Mouse (Mus musculus) midbrain, postnatal 0 days (tissue): ENCODE results near the gene 4930404N11Rik. TPM values are rescaled to one million over a fixed set of nuclear protein-coding genes. Genes with fewer than 3 reads are reported as not detected.
A peak's percentile ranks its signal among the peaks of the same experiment; 100 is the strongest.

Experiments used
- ATAC-seq: fragments of 200-750 bp; cut with Nextera tagmentation; 2 replicates; pipeline ENCODE4 v1.8.0; 2017; ENCODE audit warnings: moderate number of reproducible peaks, mild to moderate bottlenecking, moderate TSS enrichment, moderate library complexity; ENCODE audit not compliant: low FRiP score
- DNase-seq: peaks from one replicate; pipeline ENCODE4 v3.0.0-alpha.2; 2015; ENCODE audit warnings: low spot score
- H3K27ac ChIP-seq: fragments of 300-500 bp; sonication (generic); 2 replicates; pipeline ENCODE4 v1.5.1; 2014; ENCODE audit warnings: low read depth, mild to moderate bottlenecking, low read length, mixed read lengths
- H3K27me3 ChIP-seq: fragments of 300-500 bp; sonication (generic); 2 replicates; pipeline ENCODE4 v1.6.1; 2014; ENCODE audit warnings: low read length, control low read depth, mixed read lengths; ENCODE audit not compliant: insufficient read depth
- H3K36me3 ChIP-seq: fragments of 300-500 bp; sonication (generic); 2 replicates; pipeline ENCODE4 v1.6.1; 2014; ENCODE audit warnings: low read length, control low read depth, mixed read lengths; ENCODE audit not compliant: insufficient read depth
- H3K4me1 ChIP-seq: fragments of 300-500 bp; sonication (generic); 2 replicates; pipeline ENCODE4 v1.6.1; 2014; ENCODE audit warnings: mild to moderate bottlenecking, control low read depth, antibody characterized with exemption, low read length, mixed read lengths; ENCODE audit not compliant: insufficient read depth
- H3K4me2 ChIP-seq: fragments of 300-500 bp; sonication (generic); 2 replicates; pipeline ENCODE4 v1.6.1; 2014; ENCODE audit warnings: low read depth, mild to moderate bottlenecking, low read length, mixed read lengths; ENCODE audit not compliant: poor library complexity, severe bottlenecking
- H3K4me3 ChIP-seq: fragments of 300-500 bp; sonication (generic); 2 replicates; pipeline ENCODE4 v1.5.1; 2014; ENCODE audit warnings: low read depth, mild to moderate bottlenecking, low read length, moderate library complexity
- H3K9ac ChIP-seq: fragments of 300-500 bp; sonication (generic); replicated peaks from 2 replicates; pipeline ENCODE4 v1.6.1; 2014; ENCODE audit warnings: mild to moderate bottlenecking, low read length, moderate library complexity, mixed read lengths; ENCODE audit not compliant: poor library complexity, severe bottlenecking
- H3K9me3 ChIP-seq: fragments of 300-500 bp; sonication (generic); 2 replicates; pipeline ENCODE4 v1.6.1; 2016; ENCODE audit warnings: low read length, control low read depth
- CTCF ChIP-seq: IDR thresholded peaks from 2 replicates; pipeline ENCODE4 v1.5.1; 2016; ENCODE audit warnings: antibody characterized with exemption, mild to moderate bottlenecking
- whole genome bisulfite sequencing: fragments of 180-500 bp; shearing (Covaris S2); extraction: QIAGEN DNeasy Blood & Tissue Kit; methylation state at CpG from one replicate; pipeline ENCODE4 v1.1.7; 2014; 5-methylcytosine and 5-hydroxymethylcytosine counted together
- polyA plus RNA-seq: library from polyadenylated mRNA; unstranded; fragments of >200 nt; fragmentation: Nextera tagmentation; extraction: Ambion mirVana; gene quantifications from 2 replicates; pipeline ENCODE4 v1.2.1, GENCODE M21; 2015
- total RNA-seq: library from RNA; depleted of rRNA; stranded (reverse); fragments of >200 nt; gene quantifications from 2 replicates; pipeline ENCODE4 v1.2.3, GENCODE M21; 2014

Gene 4930404N11Rik
- total and polyA plus RNA-seq, 2 experiments from 2014 or later = 0.47 TPM; not detected in 1

GRCm38 (mm10) chr10:81344421-81345161, 21.0 kb downstream of the 4930404N11Rik start:
- ATAC-seq (no peak), DNase-seq (no peak)
- H3K4me1 ChIP-seq = no peaks in the 10 kb centered on the region
- peak; percentile 55 for TF ChIP-seq CTCF
- no peak overlapping the region for H3K9ac ChIP-seq
- no peak overlapping the region for H3K4me2 ChIP-seq
- no peak overlapping the region for H3K27ac ChIP-seq
- no peak overlapping the region for H3K4me3 ChIP-seq
- no peaks in the 10 kb centered on the region for H3K9me3 ChIP-seq
- H3K27me3 ChIP-seq = peaks cover 32% of the 10 kb centered on the region
- 51% methylated on average over 8 of the region's 8 CpGs for WGBS
- no peaks in the 10 kb centered on the region for H3K36me3 ChIP-seq

GRCm38 (mm10) chr10:81342686-81343505, 22.7 kb downstream of the 4930404N11Rik start, which contains the start of gene Gipc3:
Gene Gipc3, minus strand, starts transcription at chr10:81343266.
- Histone ChIP-seq H3K9ac (peak within 1 kb of the TSS; percentile 50; the same call in 1 of the 2 replicates), H3K27me3 (peaks cover 32% of the 10 kb centered on the region)

DNA sequence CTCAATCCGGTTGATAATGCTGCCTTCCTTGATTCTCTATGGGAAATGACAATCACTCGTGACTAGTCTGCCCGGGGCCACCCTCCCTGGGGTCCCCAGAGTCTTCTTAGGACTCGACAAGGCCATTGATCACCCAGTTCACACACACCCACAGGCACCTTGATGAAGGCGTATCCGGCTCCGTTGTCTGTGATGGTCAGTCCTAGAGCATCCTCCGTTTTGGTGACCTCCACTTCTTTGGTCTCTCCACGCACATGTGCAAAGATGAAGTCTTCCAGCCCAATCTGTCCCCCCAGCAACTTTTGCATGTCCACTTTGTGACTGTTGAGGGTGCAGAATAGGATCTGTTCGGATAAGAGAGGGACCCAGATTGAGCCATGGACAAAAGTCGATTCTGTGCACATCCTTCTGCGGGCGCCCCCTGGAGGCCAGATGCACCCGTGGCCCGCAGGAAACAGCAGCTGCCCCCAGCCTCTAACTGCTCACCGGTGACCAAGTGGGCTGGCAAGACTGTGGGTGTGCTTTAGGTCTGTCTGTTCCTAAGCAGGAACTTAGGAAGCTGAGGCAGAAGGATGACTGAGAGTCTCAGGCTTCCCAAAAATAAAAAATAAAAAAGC, 24.2 kb downstream of the 4930404N11Rik start:
- no peak overlapping the region for H3K4me3 ChIP-seq
- no peaks in the 10 kb centered on the region for H3K4me1 ChIP-seq
- no peaks in the 10 kb centered on the region for H3K36me3 ChIP-seq
- H3K9ac ChIP-seq = no peak overlapping the region
- H3K4me2 ChIP-seq = no peak overlapping the region
- TF ChIP-seq CTCF = peak; percentile 74
- ATAC-seq (no peak), DNase-seq (no peak)
- no peaks in the 10 kb centered on the region for H3K9me3 ChIP-seq
- WGBS = 38% methylated on average over 16 of the region's 16 CpGs
- peaks cover 32% of the 10 kb centered on the region for H3K27me3 ChIP-seq
- no peak overlapping the region for H3K27ac ChIP-seq

More at GRCm38 (mm10) chr10:81342686-81343505, 22.7 kb downstream of the 4930404N11Rik start, which contains the start of gene Gipc3:
- ATAC-seq = no peak
- Histone ChIP-seq H3K27ac (no peak within 1 kb of the TSS), H3K9me3 (no peaks in the 10 kb centered on the region), H3K4me3 (peak within 1 kb of the TSS; percentile 43), H3K4me2 (peak within 1 kb of the TSS; percentile 77), H3K4me1 (no peaks in the 10 kb centered on the region), H3K36me3 (no peaks in the 10 kb centered on the region)
- no peak for TF ChIP-seq CTCF
- no peak for DNase-seq
- 7% methylated on average over 44 of the region's 67 CpGs for WGBS

GRCm38 (mm10) chr10:81340551-81341332, 24.9 kb downstream of the 4930404N11Rik start:
- Histone ChIP-seq H3K27ac (no peak overlapping the region), H3K4me1 (no peaks in the 10 kb centered on the region), H3K36me3 (no peaks in the 10 kb centered on the region), H3K9me3 (no peaks in the 10 kb centered on the region), H3K4me3 (no peak overlapping the region), H3K27me3 (peaks cover 32% of the 10 kb centered on the region), H3K4me2 (no peak overlapping the region), H3K9ac (no peak overlapping the region)
- no peak for DNase-seq
- no peak for ATAC-seq
- 44% methylated on average over 17 of the region's 17 CpGs for WGBS
- no peak for TF ChIP-seq CTCF

DNA sequence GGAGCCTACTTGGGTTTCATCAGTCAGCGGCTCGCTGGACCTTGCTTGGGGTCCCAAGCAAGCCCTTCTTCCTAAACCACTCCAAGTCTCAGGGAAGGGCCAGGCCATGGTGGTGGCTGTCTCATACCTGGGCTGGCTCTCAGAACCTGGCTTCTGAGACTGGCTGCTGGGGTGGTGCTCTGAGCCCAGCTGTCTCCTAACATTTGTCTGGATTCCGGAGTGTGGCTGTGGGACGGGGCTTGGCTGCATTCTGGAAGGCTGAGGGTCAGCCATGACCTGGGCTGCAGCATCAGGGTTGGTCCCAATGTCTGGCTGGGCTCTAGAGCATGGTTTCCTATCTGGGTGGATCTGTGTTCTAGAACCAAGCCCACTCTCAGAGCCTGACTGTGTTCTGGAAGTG, 29.1 kb downstream of the 4930404N11Rik start:
- DNase-seq = no peak
- Histone ChIP-seq H3K27me3 (peaks cover 15% of the 10 kb centered on the region), H3K36me3 (no peaks in the 10 kb centered on the region), H3K9me3 (no peaks in the 10 kb centered on the region), H3K4me2 (no peak overlapping the region), H3K4me1 (no peaks in the 10 kb centered on the region), H3K9ac (no peak overlapping the region), H3K27ac (no peak overlapping the region), H3K4me3 (no peak overlapping the region)
- ATAC-seq = no peak
- TF ChIP-seq CTCF = no peak
- WGBS = 99% methylated on average over 4 of the region's 4 CpGs
